Mouse (Mus musculus) macrophage (primary cell): Measurements from ENCODE around the gene Cyp2c68. TPM values are rescaled to one million over a fixed set of nuclear protein-coding genes. Genes with fewer than 3 reads are reported as not detected.
"Not testable (repeated sequence)": the region's sequence is repeated elsewhere in the genome, so short reads cannot be mapped to it uniquely, and the experiment has no call there.

Experiments used
- H3K27ac ChIP-seq: fragments of 350-480 bp; formaldehyde crosslinking; 2 replicates; pipeline ENCODE4 v1.9.0; 2021
- H3K36me3 ChIP-seq: fragments of 350-480 bp; formaldehyde crosslinking; 2 replicates; pipeline ENCODE4 v1.9.0; 2021; ENCODE audit errors: inconsistent target
- H3K4me3 ChIP-seq: fragments of 350-480 bp; formaldehyde crosslinking; 2 replicates; pipeline ENCODE4 v1.9.0; 2021; ENCODE audit errors: inconsistent target
- H3K79me2 ChIP-seq: fragments of 350-480 bp; formaldehyde crosslinking; 2 replicates; pipeline ENCODE4 v1.9.0; 2021; ENCODE audit errors: inconsistent target
- whole genome bisulfite sequencing: methylation state at CpG from one replicate; pipeline ENCODE4 v1.1.7; 2026; ENCODE audit warnings: inconsistent platforms; ENCODE audit not compliant: missing documents; 5-methylcytosine and 5-hydroxymethylcytosine counted together
- polyA plus RNA-seq: library from polyadenylated mRNA; stranded (reverse); fragments of 250-400 nt; gene quantifications from 3 replicates; pipeline ENCODE4 v1.2.4, GENCODE M21; 2018; ENCODE audit warnings: inconsistent platforms
- total RNA-seq, 78 experiments: library from RNA; depleted of rRNA; stranded (reverse); fragments of 250-400 nt; gene quantifications; 1 replicate in 9 of 78; 2 replicates in 24 of 78; 3 replicates in 43 of 78; 4 replicates in 2 of 78; pipeline ENCODE4 v1.2.4; 2018; ENCODE audit warnings: inconsistent platforms in 56 of 78

Cyp2c68 gene
- not detected for total RNA-seq (2018; cell fraction: chromatin; rRNA removed)
- total RNA-seq (2018; cell fraction: cytosol; rRNA removed), result not detected
- total RNA-seq (2018; cell fraction: nucleus; rRNA removed), result not detected
- polyA plus RNA-seq, result not detected in 3 replicates

DNA sequence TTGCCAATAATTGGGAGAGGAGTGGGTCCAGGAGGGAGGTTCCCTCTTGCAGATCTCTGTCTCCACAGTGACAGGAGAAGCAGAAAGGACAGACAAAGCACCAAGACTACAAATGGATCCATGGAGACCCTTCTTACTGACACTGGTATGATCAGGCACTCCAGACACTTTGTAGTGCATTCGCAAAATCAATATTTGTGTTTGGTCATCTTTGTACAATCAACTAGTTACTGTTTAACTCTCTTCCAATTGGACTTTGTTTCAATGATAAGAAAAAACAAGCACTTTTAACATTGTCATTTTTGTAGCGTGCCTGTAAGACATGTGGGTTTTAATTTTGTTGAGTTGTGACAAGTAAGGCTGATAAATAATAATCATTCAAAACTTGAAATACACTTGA lies at the start of gene Cyp2c68:
Gene Cyp2c68, minus strand, starts transcription at position 135 of the 400 bp plus-strand sequence.
- Histone ChIP-seq H3K4me3 (no peak within 1 kb of the TSS), H3K79me2 (no peaks in the 10 kb centered on the region), H3K36me3 (no peaks in the 10 kb centered on the region), H3K27ac (no peak within 1 kb of the TSS)
- WGBS, result 93% methylated on average over 2 of the region's 2 CpGs

DNA sequence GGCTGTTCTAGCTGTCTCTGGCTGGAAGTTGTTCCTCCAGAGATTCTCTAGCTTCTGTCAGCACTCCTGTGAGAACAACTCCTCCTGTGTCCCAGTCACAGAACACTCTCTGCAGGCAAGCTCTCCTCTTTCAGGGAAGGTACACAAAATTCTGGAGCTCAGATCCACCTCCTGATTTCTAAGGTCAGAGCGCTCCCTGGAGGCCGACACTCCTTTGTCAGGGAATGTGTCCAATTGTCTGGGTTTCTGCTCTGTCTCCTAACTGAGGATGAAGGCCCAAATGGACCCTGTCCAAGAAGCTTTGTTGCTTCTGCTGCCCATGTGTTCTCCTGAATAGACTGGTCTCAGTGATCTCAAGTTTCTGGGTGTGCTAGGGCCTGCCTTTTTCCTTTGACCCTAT lies 44.6 kb upstream of the Cyp2c68 start:
- 62% methylated on average over 2 of the region's 2 CpGs for WGBS
- not testable (repeated sequence) for H3K27ac ChIP-seq, H3K4me3 ChIP-seq, H3K36me3 ChIP-seq, H3K79me2 ChIP-seq

DNA sequence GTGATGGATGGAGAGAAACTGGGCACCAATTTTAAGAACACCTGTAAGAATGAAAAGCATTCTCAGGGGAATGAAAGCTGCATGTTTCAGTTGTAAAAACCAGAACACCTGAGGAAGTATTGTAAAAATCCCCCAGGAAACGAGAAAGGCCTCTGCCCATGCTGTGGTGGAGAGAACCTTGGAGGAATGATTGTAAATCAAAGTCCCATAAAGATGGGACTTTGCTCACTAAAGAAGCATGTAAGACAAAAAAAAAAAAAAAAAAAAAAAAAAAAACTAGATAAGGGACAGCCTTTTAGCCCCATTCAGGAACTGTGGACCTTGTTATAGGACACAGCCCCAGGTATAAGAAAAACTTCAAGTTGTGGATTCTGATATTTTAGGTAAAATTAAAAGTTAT lies 4.5 kb upstream of the Cyp2c68 start:
- H3K79me2 ChIP-seq, result no peaks in the 10 kb centered on the region
- no peaks in the 10 kb centered on the region for H3K36me3 ChIP-seq
- H3K27ac ChIP-seq, result no peak overlapping the region
- no peak overlapping the region for H3K4me3 ChIP-seq
- 10% methylated on average over 1 of the region's 1 CpGs for WGBS

DNA sequence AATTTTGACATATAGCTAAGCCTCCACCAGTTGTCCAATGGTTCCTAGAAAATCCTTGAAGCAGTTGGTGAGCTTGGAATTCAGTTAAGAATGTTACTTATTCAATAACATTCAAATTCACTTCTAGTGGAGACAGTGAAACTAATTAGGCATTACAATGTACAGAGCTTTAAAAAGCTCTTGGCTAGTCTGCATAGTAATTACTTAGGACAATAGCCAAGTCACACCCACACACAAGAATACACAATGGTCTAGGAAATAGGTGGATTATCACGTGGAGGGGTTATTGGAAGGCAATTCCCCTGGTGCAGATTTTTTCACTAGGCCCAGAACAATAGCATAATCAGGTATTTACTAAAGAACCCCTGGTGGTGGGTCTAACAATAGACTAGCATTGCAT lies 3.5 kb upstream of the Cyp2c68 start:
- H3K79me2 ChIP-seq, H3K27ac ChIP-seq, H3K4me3 ChIP-seq, H3K36me3 ChIP-seq: not testable (repeated sequence)
- no CpG with 5 or more reads among the region's 1 CpGs for WGBS

DNA sequence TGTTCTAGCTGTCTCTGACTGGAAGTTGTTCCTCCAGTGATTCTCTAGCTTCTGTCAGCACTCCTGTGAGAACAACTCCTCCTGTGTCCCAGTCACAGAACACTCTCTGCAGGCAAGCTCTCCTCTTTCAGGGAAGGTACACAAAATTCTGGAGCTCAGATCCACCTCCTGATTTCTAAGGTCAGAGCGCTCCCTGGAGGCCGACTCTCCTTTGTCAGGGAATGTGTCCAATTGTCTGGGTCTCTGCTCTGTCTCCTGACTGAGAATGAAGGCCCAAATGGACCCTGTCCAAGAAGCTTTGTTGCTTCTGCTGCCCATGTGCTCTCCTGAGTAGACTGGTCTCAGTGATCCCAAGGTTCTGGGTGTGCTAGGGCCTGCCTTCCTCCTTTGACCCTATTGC lies 29.7 kb downstream of the Cyp2c68 start:
- WGBS, result 93% methylated on average over 2 of the region's 2 CpGs
- not testable (repeated sequence) for H3K27ac ChIP-seq, H3K36me3 ChIP-seq, H3K4me3 ChIP-seq, H3K79me2 ChIP-seq

DNA sequence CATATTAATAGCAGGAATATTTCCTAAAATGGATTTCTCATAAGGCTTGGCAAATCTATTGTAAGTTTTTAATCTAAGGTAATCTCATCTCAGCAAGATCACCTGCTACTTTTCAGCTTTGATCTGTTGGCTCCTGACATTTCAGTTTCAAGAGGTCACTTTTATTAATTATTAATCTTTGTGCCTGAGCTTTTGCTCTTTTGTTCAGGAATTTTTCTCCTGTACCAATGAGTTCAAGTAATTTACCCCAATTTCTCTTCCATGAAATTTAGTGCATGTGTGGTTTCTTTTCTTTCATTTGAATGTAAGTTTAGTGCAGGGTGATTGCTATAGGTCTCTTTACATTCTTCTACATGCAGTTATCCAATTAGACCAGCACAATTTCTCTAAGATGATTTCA lies 75.2 kb downstream of the Cyp2c68 start:
- H3K79me2 ChIP-seq, result not testable (repeated sequence)

DNA sequence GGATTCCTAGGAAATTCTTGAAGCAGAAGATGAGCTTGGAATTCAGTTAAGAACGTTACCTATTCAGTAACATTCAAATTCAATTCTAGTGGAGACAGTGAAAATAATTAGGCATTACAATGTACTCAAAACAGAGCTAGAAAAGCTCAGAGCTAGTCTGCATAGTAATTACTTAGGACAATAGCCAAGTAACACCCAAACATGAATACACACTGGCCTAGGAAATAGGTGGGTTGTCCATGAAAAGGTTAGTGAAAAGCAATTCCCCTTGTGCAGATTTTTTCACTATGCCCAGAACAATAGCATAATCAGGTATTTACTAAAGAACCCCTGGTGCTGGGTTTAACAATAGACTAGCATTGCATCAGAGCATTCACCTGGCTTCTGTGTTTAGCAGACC lies 88.5 kb downstream of the Cyp2c68 start:
- no peak overlapping the region for H3K4me3 ChIP-seq
- H3K27ac ChIP-seq, result no peak overlapping the region
- no peaks in the 10 kb centered on the region for H3K36me3 ChIP-seq
- WGBS, result 20% methylated on average over 1 of the region's 1 CpGs
- no peaks in the 10 kb centered on the region for H3K79me2 ChIP-seq

More for the DNA sequence above, 75.2 kb downstream of the Cyp2c68 start:
- not testable (repeated sequence) for H3K36me3 ChIP-seq, H3K27ac ChIP-seq, H3K4me3 ChIP-seq

DNA sequence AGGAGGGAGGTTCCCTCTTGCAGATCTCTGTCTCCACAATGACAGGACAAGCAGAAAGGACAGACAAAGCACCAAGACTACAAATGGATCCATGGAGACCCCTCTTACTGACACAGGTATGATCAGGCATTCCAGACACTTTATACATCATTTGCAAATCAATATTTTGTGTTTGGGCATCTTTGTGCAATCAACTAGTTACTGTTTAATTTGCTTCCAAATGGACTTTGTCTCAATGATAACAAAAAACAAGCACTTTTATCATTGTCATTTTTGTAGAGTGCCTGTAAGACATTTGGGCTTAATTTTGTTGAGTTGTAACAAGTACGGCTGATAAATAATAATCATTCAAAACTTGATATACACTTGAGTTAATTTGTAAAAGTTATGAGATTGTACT lies 91.9 kb downstream of the Cyp2c68 start, which contains the start of gene Cyp2c67:
Gene Cyp2c67, minus strand, starts transcription at position 114 of the 400 bp plus-strand sequence.
- Histone ChIP-seq H3K27ac (no peak within 1 kb of the TSS), H3K79me2 (no peaks in the 10 kb centered on the region), H3K36me3 (no peaks in the 10 kb centered on the region), H3K4me3 (no peak within 1 kb of the TSS)
- WGBS, result 89% methylated on average over 1 of the region's 1 CpGs

DNA sequence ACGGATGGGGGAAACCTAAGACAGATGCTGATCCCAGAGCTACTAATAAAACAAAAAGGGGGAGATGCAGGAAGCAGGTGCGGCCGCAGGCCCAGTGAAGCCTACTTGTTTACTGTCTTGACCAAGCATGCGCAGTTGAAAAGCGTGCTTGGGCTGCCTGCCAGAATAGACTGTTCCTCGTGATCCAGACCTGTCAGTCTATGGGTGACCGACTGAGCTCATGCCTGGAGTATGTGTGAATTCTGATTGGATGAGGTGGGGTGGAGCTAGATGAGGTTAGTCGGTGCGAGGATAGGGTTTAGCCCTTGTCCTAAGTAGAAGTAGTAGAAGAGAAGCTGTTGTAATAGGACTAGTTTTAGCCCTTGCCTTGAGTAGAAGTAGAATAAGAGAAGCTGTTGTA lies 93.3 kb downstream of the Cyp2c68 start:
- Histone ChIP-seq H3K36me3 (no peaks in the 10 kb centered on the region), H3K4me3 (no peak overlapping the region), H3K79me2 (no peaks in the 10 kb centered on the region), H3K27ac (no peak overlapping the region)
- 94% methylated on average over 9 of the region's 9 CpGs for WGBS

DNA sequence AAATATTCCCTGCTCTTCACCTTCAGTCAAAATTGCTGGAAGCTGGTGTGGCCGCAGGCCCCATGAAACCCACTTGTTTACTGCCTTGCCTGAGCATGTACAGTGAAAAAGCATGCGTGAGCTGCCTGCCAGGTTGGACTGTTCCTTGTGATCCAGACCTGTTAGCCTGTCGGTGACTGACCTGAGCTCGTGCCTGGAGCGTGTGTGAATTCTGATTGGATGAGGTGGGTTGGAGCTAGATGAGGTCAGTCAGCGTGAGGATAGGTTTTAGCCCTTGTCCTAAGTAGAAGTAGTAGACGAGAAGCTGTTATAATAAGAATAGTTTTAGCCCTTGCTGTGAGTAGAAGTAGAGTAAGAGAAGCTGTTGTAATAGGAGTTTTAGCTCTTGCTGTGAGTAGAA lies 96.3 kb downstream of the Cyp2c68 start:
- not testable (repeated sequence) for H3K79me2 ChIP-seq, H3K27ac ChIP-seq, H3K4me3 ChIP-seq, H3K36me3 ChIP-seq
- WGBS, result 90% methylated on average over 7 of the region's 7 CpGs

Other genes with a start within 250 kb of the Cyp2c68 start
- gene Cyp2c39, start 230.2 kb downstream of the Cyp2c68 start, polyA plus RNA-seq, result not detected in 3 replicates
- not detected in 3 replicates for gene Cyp2c67, start 92.0 kb downstream of the Cyp2c68 start, polyA plus RNA-seq
- gene Cyp2c40, start 71.8 kb upstream of the Cyp2c68 start, polyA plus RNA-seq, result not detected in 3 replicates
- gene Cyp2c69, start 145.7 kb upstream of the Cyp2c68 start, polyA plus RNA-seq, result not detected in 3 replicates